Mouse (Mus musculus) forebrain, embryonic 10.5 days (tissue): ENCODE data around the gene 4930583I09Rik. TPM values are rescaled to one million over a fixed set of nuclear protein-coding genes. Genes with fewer than 3 reads are reported as not detected.

ENCODE experiments used
- DNase-seq: peaks from one replicate; pipeline ENCODE4 v3.0.0-alpha.2; 2017; ENCODE audit warnings: low spot score; ENCODE audit errors: extremely low spot score
- H3K27ac ChIP-seq: fragments of 300-500 bp; sonication (generic); 2 replicates; pipeline ENCODE4 v1.5.1; 2016; ENCODE audit warnings: mild to moderate bottlenecking
- H3K27me3 ChIP-seq: fragments of 300-500 bp; sonication (generic); 2 replicates; pipeline ENCODE4 v1.6.1; 2016; ENCODE audit warnings: mild to moderate bottlenecking; ENCODE audit not compliant: poor library complexity, severe bottlenecking
- H3K36me3 ChIP-seq: fragments of 300-500 bp; sonication (generic); replicated peaks from 2 replicates; pipeline ENCODE4 v1.6.1; 2016; ENCODE audit warnings: mild to moderate bottlenecking, moderate library complexity
- H3K4me1 ChIP-seq: fragments of 300-500 bp; sonication (generic); 2 replicates; pipeline ENCODE4 v1.6.1; 2016
- H3K4me3 ChIP-seq: fragments of 300-500 bp; sonication (generic); 2 replicates; pipeline ENCODE4 v1.5.1; 2016; ENCODE audit warnings: mild to moderate bottlenecking, moderate library complexity
- H3K9me3 ChIP-seq: fragments of 300-500 bp; sonication (generic); 2 replicates; pipeline ENCODE4 v1.6.1; 2016; ENCODE audit warnings: mild to moderate bottlenecking, moderate library complexity
- WGBS: fragments of 180-500 bp; shearing (Covaris S2); methylation state at CpG from one replicate; pipeline ENCODE4 v1.1.7; 2016; 5-methylcytosine and 5-hydroxymethylcytosine counted together
- polyA plus RNA-seq: library from polyadenylated mRNA; unstranded; fragments of >200 nt; fragmentation: Nextera tagmentation; extraction: Ambion mirVana; gene quantifications from 2 replicates; pipeline ENCODE4 v1.2.1, GENCODE M21; 2016

The 4930583I09Rik gene
- polyA plus RNA-seq, 1 experiment from 2014 or later, result not detected

DNA sequence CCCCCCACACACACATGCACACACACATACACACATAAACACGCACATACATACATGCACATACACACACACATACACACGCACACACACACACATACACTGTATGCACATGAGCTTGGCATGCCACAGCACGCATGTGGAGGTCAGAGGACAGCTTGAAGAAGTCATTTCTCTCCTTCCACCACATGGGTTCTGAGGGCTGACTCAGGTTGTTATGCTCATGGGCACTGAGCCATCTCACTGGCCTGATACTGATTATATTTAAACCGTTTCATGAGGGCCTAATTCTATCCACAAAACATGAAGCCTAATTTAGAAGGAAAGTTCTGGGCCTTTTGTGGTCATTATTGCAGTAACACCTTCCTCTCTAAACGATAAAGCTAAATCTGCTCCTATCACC is 13.3 kb downstream of the 4930583I09Rik start:
- Histone ChIP-seq H3K27me3 (no peaks in the 10 kb centered on the region), H3K4me1 (no peaks in the 10 kb centered on the region), H3K27ac (no peak overlapping the region), H3K9me3 (no peaks in the 10 kb centered on the region), H3K4me3 (no peak overlapping the region), H3K36me3 (no peaks in the 10 kb centered on the region)
- no peak for DNase-seq
- 87% methylated on average over 5 of the region's 5 CpGs for WGBS

DNA sequence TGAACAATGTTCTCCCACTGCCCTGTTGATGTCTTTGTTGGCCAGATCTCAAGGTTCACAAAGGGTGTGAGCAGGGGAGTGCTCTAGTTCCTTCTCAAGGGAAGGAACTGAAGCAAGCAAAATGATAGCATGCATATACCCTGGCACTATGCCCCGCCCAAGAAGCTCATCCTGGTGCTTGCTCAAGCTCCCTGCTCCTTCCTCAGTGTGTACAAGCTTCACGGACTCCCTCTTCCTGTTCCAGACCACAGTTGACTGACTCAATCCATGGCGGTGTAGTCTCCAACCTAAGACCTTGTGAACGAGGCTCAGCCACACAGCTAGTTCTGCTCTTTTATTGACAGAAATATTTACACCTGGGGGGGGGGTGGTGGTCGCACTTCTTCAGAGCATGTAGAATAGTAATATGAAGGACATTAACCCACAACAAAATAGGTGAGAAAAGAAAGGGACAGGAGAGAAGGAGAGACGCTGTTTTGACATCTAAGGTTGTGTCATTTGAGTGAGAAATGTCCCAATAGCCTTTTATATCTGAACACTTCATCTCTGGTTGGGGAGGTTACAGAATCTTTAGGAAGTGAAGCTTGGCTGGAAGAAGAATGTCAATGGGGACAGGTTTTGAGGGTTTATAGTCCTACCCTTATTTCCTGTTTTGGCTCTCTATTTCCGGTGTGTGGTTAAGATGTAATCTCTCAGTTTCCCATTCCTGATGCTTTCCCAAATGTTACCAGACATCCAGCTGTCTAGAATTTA is 14.9 kb downstream of the 4930583I09Rik start:
- WGBS, result 88% methylated on average over 7 of the region's 7 CpGs
- H3K4me1 ChIP-seq, result no peaks in the 10 kb centered on the region

DNA sequence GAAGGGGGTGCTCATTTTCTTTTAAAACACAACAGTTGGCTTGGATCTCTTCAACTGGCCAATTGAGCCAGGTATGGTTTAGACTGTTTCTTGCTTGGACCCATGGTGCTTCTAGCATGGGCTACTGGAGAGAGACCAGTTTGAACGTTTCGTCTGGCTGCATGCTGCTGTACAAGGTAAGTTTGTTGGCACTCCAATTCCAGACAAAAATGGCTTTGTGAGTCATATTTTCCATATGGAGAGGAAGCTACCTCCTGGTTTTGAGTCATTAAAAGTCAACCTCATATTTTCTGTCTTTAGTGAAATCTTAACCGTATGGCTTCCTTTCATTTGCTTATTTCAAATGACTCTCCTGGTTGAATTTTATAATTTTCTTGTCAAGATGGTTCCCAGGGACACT is 19.6 kb downstream of the 4930583I09Rik start:
- Histone ChIP-seq H3K9me3 (no peaks in the 10 kb centered on the region), H3K27ac (no peak overlapping the region), H3K4me3 (no peak overlapping the region), H3K27me3 (no peaks in the 10 kb centered on the region), H3K4me1 (no peaks in the 10 kb centered on the region), H3K36me3 (no peaks in the 10 kb centered on the region)
- DNase-seq, result no peak
- 93% methylated on average over 3 of the region's 3 CpGs for WGBS

More for the DNA sequence above, 14.9 kb downstream of the 4930583I09Rik start:
- Histone ChIP-seq H3K27ac (no peak overlapping the region), H3K9me3 (no peaks in the 10 kb centered on the region), H3K4me3 (no peak overlapping the region), H3K27me3 (no peaks in the 10 kb centered on the region), H3K36me3 (no peaks in the 10 kb centered on the region)
- no peak for DNase-seq

DNA sequence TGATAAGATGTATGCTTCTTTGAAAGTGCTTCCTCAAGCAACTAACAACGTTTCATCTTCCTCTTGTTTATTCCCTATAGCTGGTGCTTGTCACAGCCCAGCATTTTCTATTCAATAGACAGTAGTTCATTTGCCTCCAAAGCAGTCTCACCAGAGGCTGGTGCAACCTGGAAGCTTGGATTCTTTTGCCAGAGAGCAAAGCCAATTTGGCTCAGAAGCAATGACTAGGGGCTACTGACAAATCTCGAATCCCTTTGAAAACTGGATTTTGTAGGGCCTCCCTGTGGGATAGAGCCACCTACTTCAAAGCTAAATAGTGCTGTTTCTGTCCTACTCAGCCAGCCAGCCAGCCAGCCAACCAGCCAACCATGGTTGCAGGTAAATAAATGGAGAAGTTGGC is 20.1 kb downstream of the 4930583I09Rik start:
- H3K27ac ChIP-seq, result no peak overlapping the region
- no peaks in the 10 kb centered on the region for H3K27me3 ChIP-seq
- no peaks in the 10 kb centered on the region for H3K4me1 ChIP-seq
- 81% methylated on average over 2 of the region's 2 CpGs for WGBS
- no peak for DNase-seq
- no peaks in the 10 kb centered on the region for H3K36me3 ChIP-seq
- no peaks in the 10 kb centered on the region for H3K9me3 ChIP-seq
- no peak overlapping the region for H3K4me3 ChIP-seq

DNA sequence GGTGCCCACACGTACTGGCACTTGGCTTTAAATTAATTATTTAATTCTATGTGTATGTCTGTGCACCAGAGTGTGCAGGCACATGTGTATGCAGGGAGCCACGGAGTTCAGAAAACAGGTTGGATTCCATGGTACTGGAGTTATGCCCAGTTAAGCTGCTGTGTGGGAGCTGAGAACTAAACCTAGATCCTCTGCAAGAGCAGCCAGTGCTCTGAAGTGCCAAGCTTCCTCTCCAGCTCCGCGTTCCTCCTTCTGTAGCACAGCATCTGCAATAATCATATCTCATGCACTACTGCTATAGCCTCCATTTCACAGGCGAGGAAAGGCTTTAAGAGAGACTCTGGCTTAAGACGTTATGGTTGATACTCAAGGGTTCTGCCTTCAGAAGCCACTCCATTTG is 22.3 kb downstream of the 4930583I09Rik start:
- H3K27me3 ChIP-seq, result no peaks in the 10 kb centered on the region
- H3K36me3 ChIP-seq, result no peaks in the 10 kb centered on the region
- H3K4me3 ChIP-seq, result no peak overlapping the region
- no peak for DNase-seq
- no peaks in the 10 kb centered on the region for H3K9me3 ChIP-seq
- H3K27ac ChIP-seq, result no peak overlapping the region
- no peaks in the 10 kb centered on the region for H3K4me1 ChIP-seq
- WGBS, result 93% methylated on average over 6 of the region's 6 CpGs

DNA sequence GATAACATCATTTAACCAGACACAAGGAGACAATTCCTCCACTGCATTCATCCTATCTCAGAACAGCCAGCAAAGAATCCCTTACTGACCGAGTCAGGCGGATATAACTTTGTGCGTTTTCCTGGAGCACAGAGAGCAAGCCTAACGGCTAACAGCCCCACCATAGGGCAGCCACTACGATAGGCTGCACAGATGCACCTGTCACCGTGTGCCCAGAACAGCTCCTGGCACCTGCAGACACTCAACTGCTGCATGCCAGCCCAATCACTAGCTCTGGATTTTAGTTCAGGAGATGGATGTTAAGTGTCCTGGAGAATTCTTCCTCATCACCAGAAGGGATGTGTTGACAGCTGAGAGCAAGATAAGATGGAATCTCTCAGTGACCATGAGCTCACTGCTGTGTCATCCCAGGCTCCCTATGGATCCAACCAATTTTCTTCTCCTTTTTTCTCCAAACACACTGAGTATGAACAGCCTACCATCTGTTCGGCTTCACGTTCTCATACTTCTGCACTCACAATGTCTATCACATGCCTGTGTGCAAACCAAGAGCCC is 29.8 kb downstream of the 4930583I09Rik start:
- Histone ChIP-seq H3K27me3 (peaks cover 24% of the 10 kb centered on the region), H3K9me3 (no peaks in the 10 kb centered on the region), H3K4me3 (no peak overlapping the region), H3K4me1 (peaks cover 16% of the 10 kb centered on the region), H3K36me3 (no peaks in the 10 kb centered on the region), H3K27ac (no peak overlapping the region)
- WGBS, result 88% methylated on average over 8 of the region's 8 CpGs
- DNase-seq, result no peak

DNA sequence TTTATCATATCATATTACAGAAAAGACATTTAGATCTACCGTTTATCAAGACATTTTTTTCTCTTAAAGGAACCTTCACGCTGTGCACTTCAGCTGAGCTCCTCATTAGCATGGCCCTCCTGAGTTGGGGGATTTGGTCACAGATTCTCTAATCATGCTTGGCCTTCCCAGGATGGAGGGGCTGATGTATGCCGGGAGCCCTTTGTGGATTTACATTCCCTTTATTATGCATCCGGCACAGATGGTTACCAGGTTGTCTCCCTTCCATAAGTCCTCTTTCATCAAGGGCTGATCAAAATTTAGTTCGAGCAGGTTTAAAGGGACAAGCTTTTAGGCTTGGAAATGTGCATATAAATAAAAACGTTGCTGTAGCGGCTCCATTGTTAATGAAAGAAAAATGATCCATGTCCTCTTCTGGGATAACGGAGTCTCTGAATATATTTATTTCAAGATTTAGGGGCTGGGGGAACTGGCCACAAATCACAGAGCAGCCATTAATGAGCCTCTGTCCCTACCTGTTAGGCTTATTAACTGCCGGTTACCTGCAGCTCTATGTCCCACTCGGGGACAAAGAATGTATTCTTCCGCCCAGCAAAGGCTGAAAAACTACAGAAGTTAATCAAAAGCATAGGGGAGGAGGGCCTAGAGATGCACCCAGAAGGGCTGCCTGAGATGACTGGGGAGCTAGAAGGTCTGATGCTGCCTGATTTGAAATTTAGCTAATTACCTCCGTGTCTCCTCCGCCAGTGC is 31.3 kb downstream of the 4930583I09Rik start:
- Histone ChIP-seq H3K27me3 (peaks cover 31% of the 10 kb centered on the region), H3K4me1 (peaks cover 16% of the 10 kb centered on the region), H3K9me3 (no peaks in the 10 kb centered on the region), H3K4me3 (no peak overlapping the region), H3K36me3 (no peaks in the 10 kb centered on the region), H3K27ac (no peak overlapping the region)
- no peak for DNase-seq
- WGBS, result 78% methylated on average over 13 of the region's 13 CpGs

DNA sequence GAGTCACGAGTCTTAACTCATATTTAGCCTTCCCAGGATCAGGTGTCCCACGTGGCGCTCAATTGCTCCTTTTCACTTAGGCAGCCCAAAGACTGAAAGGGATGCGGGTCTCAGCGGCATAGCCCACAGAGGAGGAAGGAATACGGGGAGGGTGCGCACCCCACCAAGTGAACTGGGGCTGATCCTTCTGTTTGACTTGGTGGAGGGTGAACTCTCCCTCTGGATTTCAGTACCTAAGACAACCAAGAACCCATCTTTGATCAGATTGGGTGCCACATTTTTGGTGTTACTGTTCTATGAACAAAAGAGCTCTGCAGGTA is 33.0 kb downstream of the 4930583I09Rik start:
- WGBS, result 48% methylated on average over 7 of the region's 7 CpGs
- no peaks in the 10 kb centered on the region for H3K36me3 ChIP-seq

DNA sequence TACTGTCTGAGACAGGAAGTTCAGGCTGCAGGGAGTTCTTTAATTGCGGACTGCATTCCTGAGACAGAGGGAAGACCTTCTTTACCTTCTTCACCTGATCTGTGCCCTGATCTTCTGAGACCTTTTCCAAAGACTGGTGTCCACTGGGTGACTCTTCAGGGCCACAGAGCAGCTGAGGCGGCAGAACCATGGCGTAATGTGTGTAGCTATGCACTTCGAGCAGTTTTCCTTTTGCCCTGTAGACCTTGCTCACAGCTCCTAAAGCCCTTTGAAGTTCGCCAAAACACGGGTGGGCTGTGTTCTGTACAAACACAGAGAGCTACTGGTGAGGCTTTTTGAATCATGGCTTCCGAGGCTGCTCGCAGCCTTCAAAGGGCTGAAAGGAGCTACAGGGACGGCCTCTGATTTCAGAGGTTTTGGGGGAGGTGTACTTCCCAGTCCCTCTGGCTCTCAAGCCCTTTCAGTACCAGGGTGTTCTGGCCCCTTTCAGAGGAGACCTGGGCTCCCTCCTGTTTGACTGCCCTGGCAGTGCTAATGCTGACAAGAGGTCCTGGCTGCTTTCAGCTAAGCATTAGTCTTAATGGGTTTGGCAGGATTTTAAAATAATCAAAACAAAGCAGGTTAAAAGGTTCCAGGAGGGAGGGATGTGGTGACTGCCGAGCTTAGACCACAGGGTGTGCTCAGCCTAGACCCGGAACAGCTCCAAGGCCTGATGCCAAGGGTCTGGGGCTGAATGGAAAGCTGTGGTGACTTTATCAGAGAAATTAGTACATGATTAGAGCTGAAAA is 33.5 kb downstream of the 4930583I09Rik start:
- Histone ChIP-seq H3K4me3 (no peak overlapping the region), H3K9me3 (no peaks in the 10 kb centered on the region), H3K27ac (0 out of 2 replicates have a peak overlapping the region, but pooled peaks have one; percentile 11), H3K4me1 (peaks cover 16% of the 10 kb centered on the region), H3K36me3 (no peaks in the 10 kb centered on the region), H3K27me3 (peaks cover 31% of the 10 kb centered on the region)
- WGBS, result 44% methylated on average over 11 of the region's 11 CpGs
- no peak for DNase-seq

More for the DNA sequence above, 33.0 kb downstream of the 4930583I09Rik start:
- Histone ChIP-seq H3K4me1 (peaks cover 16% of the 10 kb centered on the region), H3K27me3 (peaks cover 31% of the 10 kb centered on the region), H3K27ac (no peak overlapping the region), H3K9me3 (no peaks in the 10 kb centered on the region), H3K4me3 (no peak overlapping the region)
- no peak for DNase-seq

DNA sequence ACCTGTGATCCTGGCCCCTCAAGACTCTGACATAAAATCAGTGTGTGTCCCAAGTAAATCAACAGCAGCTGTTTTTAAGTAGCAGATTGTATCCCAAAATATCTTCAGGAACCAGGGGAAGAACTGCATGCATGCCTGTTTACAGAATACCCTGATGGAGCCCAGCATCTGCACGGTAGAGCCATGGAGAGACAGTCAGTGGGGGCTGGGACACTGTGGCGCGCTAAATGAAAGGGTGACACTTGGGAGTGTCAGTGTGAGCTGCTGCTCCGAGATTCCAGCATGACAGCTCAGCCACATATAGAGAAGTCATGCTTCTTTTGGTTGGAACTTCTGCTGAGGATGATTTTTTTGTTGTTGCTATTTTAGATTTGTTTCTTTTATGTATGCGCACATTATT is 43.2 kb downstream of the 4930583I09Rik start:
- no peak overlapping the region for H3K4me3 ChIP-seq
- H3K27me3 ChIP-seq, result no peaks in the 10 kb centered on the region

DNA sequence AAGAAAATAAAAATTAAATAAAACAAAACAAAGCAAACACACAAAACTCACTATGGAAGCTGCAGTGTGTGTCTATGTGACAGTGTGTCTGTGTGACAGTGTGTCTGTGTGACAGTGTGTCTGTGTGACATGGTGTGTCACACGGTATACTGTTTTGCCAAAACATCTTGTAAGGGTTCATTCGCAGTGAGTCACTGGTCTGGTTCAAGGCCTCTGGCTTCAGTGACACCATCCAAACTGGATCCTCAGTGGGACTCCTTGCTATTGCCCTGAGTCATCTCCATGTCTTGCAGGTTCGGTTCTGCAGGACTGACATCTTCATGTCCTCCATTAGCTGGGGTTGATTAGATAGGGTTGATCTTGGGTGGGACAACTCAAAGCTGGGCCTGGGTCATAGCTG is 43.8 kb downstream of the 4930583I09Rik start:
- no peak for DNase-seq
- Histone ChIP-seq H3K36me3 (no peaks in the 10 kb centered on the region), H3K9me3 (no peaks in the 10 kb centered on the region), H3K4me3 (no peak overlapping the region), H3K27me3 (no peaks in the 10 kb centered on the region), H3K27ac (no peak overlapping the region), H3K4me1 (peaks cover 13% of the 10 kb centered on the region)
- 95% methylated on average over 3 of the region's 3 CpGs for whole genome bisulfite sequencing

More for the DNA sequence above, 43.2 kb downstream of the 4930583I09Rik start:
- no peaks in the 10 kb centered on the region for H3K9me3 ChIP-seq
- peaks cover 13% of the 10 kb centered on the region for H3K4me1 ChIP-seq
- WGBS, result 87% methylated on average over 5 of the region's 5 CpGs
- H3K36me3 ChIP-seq, result no peaks in the 10 kb centered on the region
- no peak for DNase-seq
- no peak overlapping the region for H3K27ac ChIP-seq

DNA sequence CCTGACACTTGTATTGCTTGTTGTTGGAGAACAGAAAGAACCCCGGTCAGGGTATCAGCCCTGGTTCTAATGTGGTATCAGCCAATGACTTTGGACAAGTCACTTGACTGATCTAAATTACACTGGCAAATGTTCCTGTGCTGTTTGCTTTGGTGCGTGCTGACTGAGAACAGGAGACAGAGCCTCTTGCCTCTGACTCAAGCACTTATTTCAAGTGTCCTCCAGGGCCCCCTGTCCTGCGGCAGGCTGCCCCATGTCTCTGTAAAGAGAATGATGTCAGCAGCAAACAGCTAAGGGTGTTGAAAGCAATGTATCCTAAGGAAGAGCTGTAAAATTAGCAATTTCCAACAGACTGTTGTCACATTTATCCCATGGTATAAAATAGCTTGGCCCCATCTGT is 46.7 kb downstream of the 4930583I09Rik start:
- WGBS, result 87% methylated on average over 3 of the region's 3 CpGs
- DNase-seq, result no peak
- no peak overlapping the region for H3K27ac ChIP-seq
- H3K27me3 ChIP-seq, result no peaks in the 10 kb centered on the region
- no peaks in the 10 kb centered on the region for H3K9me3 ChIP-seq
- H3K36me3 ChIP-seq, result no peaks in the 10 kb centered on the region
- peaks cover 6% of the 10 kb centered on the region for H3K4me1 ChIP-seq
- no peak overlapping the region for H3K4me3 ChIP-seq
